Comparison of ENCODE assay signal across 20 mouse cellular contexts in genomic region chr13:11099586-11099950, GRCm38 (mm10).
DNase-seq lines count a peak whose midpoint lies in the region; ATAC-seq lines count a peak whose summit lies in the region.
"Had no signal": no experiment of that assay in that cellular context is flagged by ENCODE, and none has a peak within 500 bp of the region (broad histone marks: within the 10 kb centered on the region; RNA-seq: fewer than 3 reads in every experiment).

No protein-coding gene starts in this region.

- no peaks in the 10 kb centered on the region for H3K9me3 ChIP-seq in kidney, embryonic 16.5 days (ENCODE audit: low read length)
- no peaks in the 10 kb centered on the region for H3K9me3 ChIP-seq in hindbrain, embryonic 12.5 days (replicated peaks)
- H3K9me3 ChIP-seq in midbrain, embryonic 13.5 days, result no peaks in the 10 kb centered on the region
- H3K9me3 ChIP-seq in neural tube, embryonic 14.5 days (ENCODE audit: control insufficient read depth, low read length), result no peaks in the 10 kb centered on the region
- H3K9me3 ChIP-seq: G1E; heart, embryonic 12.5 days; megakaryocyte, embryonic 14.5 days had no signal

- peak overlapping the region; percentile 51 for H3K27ac ChIP-seq in kidney, embryonic 16.5 days (ENCODE audit: low read length)
- peak overlapping the region; percentile 67 for H3K27ac ChIP-seq in hindbrain, embryonic 12.5 days
- peak overlapping the region; percentile 51; the same call in 1 of the 2 replicates for H3K27ac ChIP-seq in midbrain, embryonic 13.5 days
- peak overlapping the region; percentile 49; the same call in 1 of the 2 replicates for H3K27ac ChIP-seq in neural tube, embryonic 14.5 days (ENCODE audit: low read depth, low read length)
- H3K27ac ChIP-seq: left cerebral cortex, adult 2 months had no signal

- no peak for DNase-seq in kidney, postnatal 14 days
- no peak for DNase-seq in left cerebral cortex, postnatal 4 days
- no peak for DNase-seq in thymus, postnatal 25 days
- DNase-seq: cerebellum, adult 11-12 months; cerebellum, postnatal 14 days; gastrocnemius, postnatal 10 days; heart, adult 11 months; lung, adult 2 months; right cerebral cortex, postnatal 14 days; spleen, adult 18-20 months; thymus, postnatal 36 days had no signal

- ATAC-seq in kidney, embryonic 16.5 days (ENCODE audit: low FRiP score, low TSS enrichment), result peak; percentile 35; the same call in 1 of the 2 replicates
- ATAC-seq in hindbrain, embryonic 12.5 days (ENCODE audit: low FRiP score), result no peak; the same call in 1 of the 2 replicates
- no peak for ATAC-seq in midbrain, embryonic 13.5 days
- no peak for ATAC-seq in neural tube, embryonic 14.5 days (ENCODE audit: low read depth)

- H3K36me3 ChIP-seq in kidney, embryonic 16.5 days (ENCODE audit: insufficient read depth, low read length), result no peaks in the 10 kb centered on the region
- H3K36me3 ChIP-seq in hindbrain, embryonic 12.5 days, result no peaks in the 10 kb centered on the region
- no peaks in the 10 kb centered on the region for H3K36me3 ChIP-seq in midbrain, embryonic 13.5 days
- no peaks in the 10 kb centered on the region for H3K36me3 ChIP-seq in neural tube, embryonic 14.5 days (ENCODE audit: control insufficient read depth, insufficient read depth, low read length)
- H3K36me3 ChIP-seq: G1E; heart, embryonic 12.5 days had no signal

- no peaks in the 10 kb centered on the region for H3K27me3 ChIP-seq in kidney, embryonic 16.5 days (ENCODE audit: insufficient read depth, low read length)
- H3K27me3 ChIP-seq in hindbrain, embryonic 12.5 days, result no peaks in the 10 kb centered on the region
- H3K27me3 ChIP-seq in midbrain, embryonic 13.5 days, result no peaks in the 10 kb centered on the region
- no peaks in the 10 kb centered on the region for H3K27me3 ChIP-seq in neural tube, embryonic 14.5 days (ENCODE audit: control insufficient read depth, insufficient read depth, low read length)
- H3K27me3 ChIP-seq: heart, embryonic 12.5 days; megakaryocyte, embryonic 14.5 days had no signal

- H3K4me1 ChIP-seq in kidney, embryonic 16.5 days (ENCODE audit: insufficient read depth, low read length), result peaks cover 11% of the 10 kb centered on the region; the same call in 1 of the 2 replicates
- H3K4me1 ChIP-seq in hindbrain, embryonic 12.5 days, result peaks cover 8% of the 10 kb centered on the region; the same call in 1 of the 2 replicates
- H3K4me1 ChIP-seq in midbrain, embryonic 13.5 days (replicated peaks), result peaks cover 4% of the 10 kb centered on the region; the same call in 1 of the 2 replicates
- no peaks in the 10 kb centered on the region for H3K4me1 ChIP-seq in neural tube, embryonic 14.5 days (ENCODE audit: control insufficient read depth, insufficient read depth, low read length)
- H3K4me1 ChIP-seq: heart, embryonic 12.5 days; megakaryocyte, embryonic 14.5 days had no signal

- intact Hi-C loops in left cerebral cortex, postnatal 4 days (cut with DNase I), result no loop called here

- no peak overlapping the region for H3K4me2 ChIP-seq in kidney, embryonic 16.5 days (replicated peaks; ENCODE audit: low read depth, low read length)
- no peak overlapping the region for H3K4me2 ChIP-seq in hindbrain, embryonic 12.5 days (replicated peaks)
- H3K4me2 ChIP-seq in midbrain, embryonic 13.5 days (replicated peaks), result no peak overlapping the region
- H3K4me2 ChIP-seq in neural tube, embryonic 14.5 days (ENCODE audit: low read depth, low read length), result no peak overlapping the region
- H3K4me2 ChIP-seq: heart, embryonic 12.5 days; liver, embryonic 11.5 days had no signal

- no peak overlapping the region for H3K4me3 ChIP-seq in kidney, embryonic 16.5 days (ENCODE audit: low read length)
- no peak overlapping the region for H3K4me3 ChIP-seq in hindbrain, embryonic 12.5 days
- no peak overlapping the region for H3K4me3 ChIP-seq in midbrain, embryonic 13.5 days (replicated peaks)
- H3K4me3 ChIP-seq in neural tube, embryonic 14.5 days (ENCODE audit: low read depth, low read length), result no peak overlapping the region
- H3K4me3 ChIP-seq: heart, embryonic 12.5 days; left cerebral cortex, adult 2 months; megakaryocyte, embryonic 14.5 days had no signal

- H3K9ac ChIP-seq in kidney, embryonic 16.5 days (replicated peaks; ENCODE audit: low read length), result no peak overlapping the region
- H3K9ac ChIP-seq in hindbrain, embryonic 12.5 days, result no peak overlapping the region
- H3K9ac ChIP-seq in midbrain, embryonic 13.5 days (replicated peaks), result no peak overlapping the region
- H3K9ac ChIP-seq in neural tube, embryonic 14.5 days (replicated peaks; ENCODE audit: low read depth, low read length), result no peak overlapping the region
- H3K9ac ChIP-seq: heart, embryonic 12.5 days had no signal
